Mouse (Mus musculus) ES-Bruce4 (cell line): ENCODE results near the gene Mroh9.

Experiments used
- CTCF ChIP-seq: IDR thresholded peaks from one replicate; pipeline ENCODE4 v1.8.1; 2011; ENCODE audit warnings: low read depth, low read length
- EP300 ChIP-seq: IDR thresholded peaks from 2 replicates; pipeline ENCODE4 v1.6.1; 2011; ENCODE audit warnings: low read depth, low read length; ENCODE audit not compliant: insufficient read depth

GRCm38 (mm10) chr1:162986121-162986748 lies 99.2 kb downstream of the Mroh9 start:
- TF ChIP-seq EP300, result no peak
- no peak for TF ChIP-seq CTCF
